Mouse (Mus musculus) embryonic facial prominence, embryonic 15.5 days (tissue): ENCODE data around the gene Kctd11. TPM values are rescaled to one million over a fixed set of nuclear protein-coding genes. Genes with fewer than 3 reads are reported as not detected.

Experiments
- ATAC-seq: fragments of 200-750 bp; cut with Nextera tagmentation; 2 replicates; pipeline ENCODE4 v1.8.0; 2017; ENCODE audit warnings: low read depth, moderate TSS enrichment; ENCODE audit not compliant: insufficient number of reproducible peaks, low FRiP score, low TSS enrichment
- H3K27ac ChIP-seq: fragments of 300-500 bp; sonication (generic); replicated peaks from 2 replicates; pipeline ENCODE4 v1.5.1; 2015; ENCODE audit warnings: mild to moderate bottlenecking, inconsistent platforms
- H3K27me3 ChIP-seq: fragments of 300-500 bp; sonication (generic); 2 replicates; pipeline ENCODE4 v1.6.1; 2015; ENCODE audit warnings: inconsistent platforms
- H3K36me3 ChIP-seq: fragments of 300-500 bp; sonication (generic); 2 replicates; pipeline ENCODE4 v1.6.1; 2015; ENCODE audit warnings: mild to moderate bottlenecking, inconsistent platforms
- H3K4me1 ChIP-seq: fragments of 300-500 bp; sonication (generic); 2 replicates; pipeline ENCODE4 v1.6.1; 2015; ENCODE audit warnings: inconsistent platforms
- H3K4me2 ChIP-seq: fragments of 300-500 bp; sonication (generic); replicated peaks from 2 replicates; pipeline ENCODE4 v1.6.1; 2015; ENCODE audit warnings: mild to moderate bottlenecking, inconsistent platforms
- H3K4me3 ChIP-seq: fragments of 300-500 bp; sonication (generic); replicated peaks from 2 replicates; pipeline ENCODE4 v1.5.1; 2015; ENCODE audit warnings: mild to moderate bottlenecking, inconsistent platforms
- H3K9ac ChIP-seq: fragments of 300-500 bp; sonication (generic); 2 replicates; pipeline ENCODE4 v1.6.1; 2015; ENCODE audit warnings: inconsistent platforms
- H3K9me3 ChIP-seq: fragments of 300-500 bp; sonication (generic); replicated peaks from 2 replicates; pipeline ENCODE4 v1.6.1; 2016; ENCODE audit warnings: inconsistent platforms
- WGBS: fragments of 180-500 bp; shearing (Covaris S2); methylation state at CpG from one replicate; pipeline ENCODE4 v1.1.7; 2015; 5-methylcytosine and 5-hydroxymethylcytosine counted together
- polyA plus RNA-seq: library from polyadenylated mRNA; unstranded; fragments of >200 nt; fragmentation: Nextera tagmentation; extraction: Ambion mirVana; gene quantifications from 2 replicates; pipeline ENCODE4 v1.2.1, GENCODE M21; 2015

Kctd11 gene
- polyA plus RNA-seq, 1 experiment from 2014 or later, result 18.1 TPM

DNA sequence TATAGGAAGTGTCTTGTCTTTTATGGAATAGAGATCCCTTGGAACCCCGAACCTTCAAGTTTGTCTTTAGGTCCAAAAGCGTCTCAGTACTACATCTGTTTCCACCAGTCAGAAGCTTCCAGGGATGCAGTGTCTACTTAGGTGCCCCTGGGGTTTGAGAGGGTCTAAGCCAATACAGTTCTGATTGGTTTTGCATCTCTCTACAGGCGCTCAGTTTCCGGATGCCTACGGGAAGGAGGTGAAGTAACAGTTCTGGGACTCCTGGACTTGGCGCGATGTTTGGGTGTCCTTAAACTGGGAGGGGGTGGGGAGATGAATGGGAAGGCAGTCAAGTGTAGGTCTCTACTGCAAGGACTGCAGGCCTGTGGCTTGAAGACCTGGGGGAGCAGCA, 42.5 kb downstream of the Kctd11 start:
- H3K4me1 ChIP-seq, result peaks cover 44% of the 10 kb centered on the region
- no peak for ATAC-seq
- H3K4me3 ChIP-seq, result peak overlapping the region; percentile 72
- no peaks in the 10 kb centered on the region for H3K9me3 ChIP-seq
- H3K9ac ChIP-seq, result peak overlapping the region; percentile 37
- 0% methylated on average over 7 of the region's 7 CpGs for WGBS
- H3K27ac ChIP-seq, result peak overlapping the region; percentile 90
- no peaks in the 10 kb centered on the region for H3K36me3 ChIP-seq
- H3K27me3 ChIP-seq, result no peaks in the 10 kb centered on the region
- peak overlapping the region; percentile 84 for H3K4me2 ChIP-seq

DNA sequence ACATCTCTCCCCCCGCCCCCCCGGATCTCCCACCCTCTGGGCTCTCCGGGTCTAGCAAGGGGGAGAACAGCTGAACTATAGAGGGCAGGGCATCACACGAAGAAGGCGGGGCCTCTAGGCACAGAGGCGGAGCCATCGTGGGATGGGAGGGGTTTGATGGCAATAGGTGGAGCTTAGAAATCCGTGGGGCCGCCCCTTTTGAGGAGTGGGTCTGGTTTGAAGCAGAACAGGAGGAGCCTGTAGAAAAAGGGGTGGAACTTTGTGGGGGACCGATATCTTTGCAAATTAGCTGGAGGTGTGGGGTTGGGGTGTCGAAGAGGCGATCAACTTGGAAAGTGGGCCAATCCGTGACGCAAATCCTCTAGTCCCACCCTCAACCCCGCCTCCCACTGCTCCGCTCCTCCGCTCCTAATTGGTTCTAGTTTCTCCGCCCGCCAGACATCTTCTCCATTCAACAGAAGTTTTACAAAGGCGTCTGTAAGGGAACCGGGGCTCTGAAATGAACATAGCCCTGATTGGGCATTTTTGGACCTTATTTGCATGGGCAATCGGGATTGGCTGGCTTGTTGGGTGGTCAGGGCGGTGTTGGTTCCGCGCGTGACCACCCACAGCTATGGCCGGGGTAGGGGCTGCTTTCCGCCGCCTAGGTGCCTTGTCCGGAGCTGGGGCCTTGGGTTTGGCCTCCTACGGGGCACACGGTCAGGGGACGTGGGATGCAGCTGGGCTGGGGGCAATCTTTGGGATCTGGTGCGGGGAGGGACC, 43.1 kb downstream of the Kctd11 start, which contains the start of gene Tmem256:
Gene Tmem256, plus strand, starts transcription at position 563 of the 762 bp plus-strand sequence.
- no peaks in the 10 kb centered on the region for H3K9me3 ChIP-seq
- no peaks in the 10 kb centered on the region for H3K27me3 ChIP-seq
- peak within 1 kb of the TSS; percentile 90 for H3K27ac ChIP-seq
- ATAC-seq, result peak; percentile 93
- H3K4me2 ChIP-seq, result peak within 1 kb of the TSS; percentile 84
- peak within 1 kb of the TSS; percentile 78 for H3K9ac ChIP-seq
- peaks cover 5% of the 10 kb centered on the region for H3K36me3 ChIP-seq
- 0% methylated on average over 34 of the region's 34 CpGs for WGBS
- H3K4me1 ChIP-seq, result peaks cover 49% of the 10 kb centered on the region
- peak within 1 kb of the TSS; percentile 72 for H3K4me3 ChIP-seq

DNA sequence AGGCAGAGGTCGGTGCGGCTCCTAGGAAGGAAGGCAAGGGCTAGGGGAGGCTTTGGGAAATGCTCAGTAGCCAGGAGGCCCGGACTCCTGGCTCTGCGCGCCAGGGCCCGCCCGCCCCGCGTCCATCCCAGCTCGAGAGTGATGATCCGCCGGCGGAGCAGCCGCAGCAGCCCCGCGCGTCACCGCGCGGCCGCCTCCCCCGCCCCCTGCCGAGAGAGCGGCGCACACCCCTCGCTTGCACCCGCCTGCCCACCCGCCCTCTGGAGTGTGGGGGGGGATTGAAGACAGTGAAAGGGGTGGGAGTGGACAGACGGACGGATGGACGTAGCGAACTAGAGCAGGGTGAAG, 43.6 kb downstream of the Kctd11 start, which contains the start of gene Nlgn2:
Gene Nlgn2, minus strand, starts transcription at position 181 of the 348 bp plus-strand sequence.
- Histone ChIP-seq H3K4me3 (peak within 1 kb of the TSS; percentile 72), H3K27ac (peak within 1 kb of the TSS; percentile 90), H3K9me3 (no peaks in the 10 kb centered on the region), H3K27me3 (no peaks in the 10 kb centered on the region), H3K36me3 (peaks cover 10% of the 10 kb centered on the region), H3K4me1 (peaks cover 49% of the 10 kb centered on the region), H3K4me2 (peak within 1 kb of the TSS; percentile 84), H3K9ac (peak within 1 kb of the TSS; percentile 78)
- ATAC-seq, result peak; percentile 79
- WGBS, result under 1% methylated on average over 32 of the region's 32 CpGs

DNA sequence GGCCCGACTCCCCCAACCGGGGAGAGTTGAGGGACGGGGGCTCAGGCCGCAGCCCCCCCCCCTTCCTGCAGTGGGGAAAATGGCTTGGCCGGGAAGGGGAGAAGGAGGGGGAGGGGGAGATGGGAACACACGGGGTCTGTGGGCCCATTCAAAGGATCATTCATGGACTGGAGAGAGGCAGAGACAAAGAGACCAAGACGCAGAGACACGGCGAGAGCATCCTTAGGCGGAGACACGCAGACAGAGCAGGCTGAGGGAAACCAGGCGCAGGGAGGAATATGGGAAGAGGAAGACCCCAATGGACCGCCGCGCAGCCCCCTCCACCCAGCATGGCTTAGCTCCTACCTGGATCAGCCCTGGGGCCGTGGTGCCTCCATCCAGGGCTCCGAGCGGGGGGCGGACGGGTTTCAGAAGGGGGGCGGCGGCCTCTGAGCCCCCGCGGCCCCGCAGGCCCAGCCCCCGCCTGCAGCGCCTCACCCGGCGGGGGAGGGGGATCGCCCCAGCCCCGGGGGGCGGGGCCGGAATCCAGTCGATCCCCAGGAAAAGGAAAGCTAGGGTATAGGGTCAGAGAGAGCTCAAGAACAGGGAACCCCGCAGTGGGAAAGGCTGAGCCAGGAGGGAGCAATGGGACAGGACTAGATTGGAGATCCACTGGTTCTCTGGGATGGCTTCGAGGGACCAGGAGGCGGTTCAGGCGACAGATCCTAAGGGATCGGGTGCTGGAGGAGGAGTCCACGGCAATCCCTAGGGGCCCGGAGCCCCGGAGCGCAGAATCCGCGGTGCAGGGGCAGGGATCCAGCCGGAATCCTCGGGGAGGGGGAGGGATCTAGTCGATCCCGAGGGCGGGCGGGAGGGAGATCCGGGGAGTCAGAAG, 44.3 kb downstream of the Kctd11 start:
- H3K4me1 ChIP-seq, result peaks cover 49% of the 10 kb centered on the region
- H3K4me2 ChIP-seq, result peak overlapping the region; percentile 84
- 1% methylated on average over 47 of the region's 52 CpGs for WGBS
- no peaks in the 10 kb centered on the region for H3K27me3 ChIP-seq
- peak overlapping the region; percentile 90 for H3K27ac ChIP-seq
- H3K9me3 ChIP-seq, result no peaks in the 10 kb centered on the region
- peak overlapping the region; percentile 78 for H3K9ac ChIP-seq
- 0 out of 2 replicates have a peak, but pooled peaks have one; percentile 0 for ATAC-seq
- peaks cover 16% of the 10 kb centered on the region for H3K36me3 ChIP-seq
- H3K4me3 ChIP-seq, result peak overlapping the region; percentile 72

- H3K4me3 ChIP-seq, result peak overlapping the region; percentile 72
- 19% methylated on average over 4 of the region's 4 CpGs for WGBS
- H3K9ac ChIP-seq, result peak overlapping the region; percentile 78; the same call in 1 of the 2 replicates
- peaks cover 49% of the 10 kb centered on the region for H3K4me1 ChIP-seq
- H3K36me3 ChIP-seq, result peaks cover 16% of the 10 kb centered on the region
- H3K4me2 ChIP-seq, result peak overlapping the region; percentile 84
- no peaks in the 10 kb centered on the region for H3K27me3 ChIP-seq
- H3K27ac ChIP-seq, result peak overlapping the region; percentile 90; the same call in 1 of the 2 replicates
- no peaks in the 10 kb centered on the region for H3K9me3 ChIP-seq
- no peak for ATAC-seq
Measured at GRCm38 (mm10) chr11:69835966-69836335, 45.3 kb downstream of the Kctd11 start.

GRCm38 (mm10) chr11:69835326-69835965, 45.8 kb downstream of the Kctd11 start:
- Histone ChIP-seq H3K9ac (0 out of 2 replicates have a peak overlapping the region, but pooled peaks have one; percentile 78), H3K27me3 (no peaks in the 10 kb centered on the region), H3K4me1 (peaks cover 49% of the 10 kb centered on the region), H3K27ac (no peak overlapping the region), H3K9me3 (no peaks in the 10 kb centered on the region), H3K4me3 (peak overlapping the region; percentile 72), H3K36me3 (peaks cover 16% of the 10 kb centered on the region), H3K4me2 (peak overlapping the region; percentile 84)
- no peak for ATAC-seq
- 17% methylated on average over 9 of the region's 9 CpGs for WGBS

GRCm38 (mm10) chr11:69834001-69834549, 47.1 kb downstream of the Kctd11 start:
- no peak for ATAC-seq
- H3K27ac ChIP-seq, result 0 out of 2 replicates have a peak overlapping the region, but pooled peaks have one; percentile 36
- 7% methylated on average over 43 of the region's 48 CpGs for WGBS

GRCm38 (mm10) chr11:69833554-69833953, 47.7 kb downstream of the Kctd11 start:
- Histone ChIP-seq H3K27ac (0 out of 2 replicates have a peak overlapping the region, but pooled peaks have one; percentile 34), H3K36me3 (peaks cover 16% of the 10 kb centered on the region), H3K4me2 (peak overlapping the region; percentile 84), H3K9me3 (no peaks in the 10 kb centered on the region), H3K27me3 (no peaks in the 10 kb centered on the region), H3K4me1 (peaks cover 39% of the 10 kb centered on the region), H3K4me3 (peak overlapping the region; percentile 72), H3K9ac (peak overlapping the region; percentile 35)
- WGBS, result 58% methylated on average over 8 of the region's 8 CpGs
- no peak for ATAC-seq

More at GRCm38 (mm10) chr11:69834001-69834549, 47.1 kb downstream of the Kctd11 start:
- H3K4me3 ChIP-seq, result peak overlapping the region; percentile 72
- peaks cover 16% of the 10 kb centered on the region for H3K36me3 ChIP-seq
- H3K27me3 ChIP-seq, result no peaks in the 10 kb centered on the region
- H3K4me2 ChIP-seq, result peak overlapping the region; percentile 84
- peaks cover 43% of the 10 kb centered on the region for H3K4me1 ChIP-seq
- H3K9me3 ChIP-seq, result no peaks in the 10 kb centered on the region
- peak overlapping the region; percentile 35 for H3K9ac ChIP-seq

DNA sequence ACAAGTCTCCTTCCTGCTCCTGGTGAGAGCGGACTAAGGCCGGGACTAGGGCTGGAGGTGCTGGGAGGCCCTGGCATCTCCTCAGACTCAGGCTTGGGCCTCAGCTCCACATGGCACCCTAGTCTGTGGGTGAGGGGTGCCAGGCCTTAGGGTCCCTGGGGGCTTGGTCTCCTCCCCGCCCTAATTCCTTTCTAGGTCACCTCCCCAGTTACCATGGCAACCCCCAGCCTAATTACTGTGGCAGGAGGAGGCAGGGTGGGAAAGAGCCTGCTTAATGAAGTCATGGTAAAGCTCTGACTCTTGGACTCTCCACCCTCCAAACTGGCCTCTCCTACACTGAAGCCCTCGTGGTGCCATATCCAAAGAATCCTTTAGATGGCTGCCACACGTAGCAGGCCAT, 52.4 kb downstream of the Kctd11 start:
- no peak overlapping the region for H3K27ac ChIP-seq
- no peaks in the 10 kb centered on the region for H3K27me3 ChIP-seq
- no peak overlapping the region for H3K4me3 ChIP-seq
- WGBS, result 73% methylated on average over 5 of the region's 5 CpGs
- peaks cover 6% of the 10 kb centered on the region for H3K4me1 ChIP-seq
- peaks cover 58% of the 10 kb centered on the region for H3K36me3 ChIP-seq
- no peaks in the 10 kb centered on the region for H3K9me3 ChIP-seq
- ATAC-seq, result no peak
- no peak overlapping the region for H3K9ac ChIP-seq
- H3K4me2 ChIP-seq, result no peak overlapping the region
